Mouse (Mus musculus) liver, adult (tissue): ENCODE results near the gene Gm28635.
A peak's percentile ranks its signal among the peaks of the same experiment; 100 is the strongest.

ENCODE experiments used
- GATA4 ChIP-seq: IDR thresholded peaks from 2 replicates; pipeline ENCODE4 v1.6.1; 2014; ENCODE audit warnings: mild to moderate bottlenecking, low read length; ENCODE audit not compliant: insufficient replicate concordance

Gene Gm28635

DNA sequence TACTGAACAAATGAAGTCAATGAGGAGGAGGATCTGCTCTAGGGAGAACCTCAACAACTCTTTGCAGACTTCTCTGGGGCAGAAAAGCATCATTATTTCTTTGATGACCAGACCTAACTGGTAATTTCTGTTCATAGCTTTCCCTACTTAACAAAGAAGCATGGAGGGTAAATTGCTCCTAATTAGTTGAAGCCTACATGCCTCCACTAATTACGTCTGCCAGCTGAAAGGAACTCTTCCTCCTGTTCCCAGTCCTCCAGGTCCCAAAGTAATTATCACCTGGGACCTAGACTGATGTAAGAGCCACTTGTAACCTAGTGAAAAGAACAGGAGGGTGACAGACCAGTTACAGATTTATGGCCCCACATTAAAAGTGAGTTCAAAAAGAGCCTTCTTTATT lies 29.7 kb upstream of the Gm28635 start:
- TF ChIP-seq GATA4 = no peak

DNA sequence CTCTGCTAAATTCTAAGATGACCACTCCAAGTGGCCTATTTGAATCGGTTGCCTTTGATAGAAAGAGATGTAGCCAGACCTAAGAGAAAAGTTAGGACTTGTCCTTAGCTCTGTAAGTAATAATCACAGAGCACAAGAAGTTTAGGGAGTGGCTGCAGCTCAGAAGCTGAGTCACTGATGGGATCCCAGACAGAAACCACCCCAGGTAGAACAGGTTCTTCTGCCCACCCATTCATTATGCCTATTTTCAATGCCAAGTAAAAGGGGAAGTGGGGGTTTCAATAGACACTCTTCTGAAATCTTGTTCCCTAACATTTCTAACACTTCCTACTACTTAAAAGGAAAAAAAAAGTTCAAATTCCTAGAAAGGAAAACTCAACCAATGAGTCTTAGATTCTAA lies 27.5 kb upstream of the Gm28635 start:
- no peak for TF ChIP-seq GATA4

DNA sequence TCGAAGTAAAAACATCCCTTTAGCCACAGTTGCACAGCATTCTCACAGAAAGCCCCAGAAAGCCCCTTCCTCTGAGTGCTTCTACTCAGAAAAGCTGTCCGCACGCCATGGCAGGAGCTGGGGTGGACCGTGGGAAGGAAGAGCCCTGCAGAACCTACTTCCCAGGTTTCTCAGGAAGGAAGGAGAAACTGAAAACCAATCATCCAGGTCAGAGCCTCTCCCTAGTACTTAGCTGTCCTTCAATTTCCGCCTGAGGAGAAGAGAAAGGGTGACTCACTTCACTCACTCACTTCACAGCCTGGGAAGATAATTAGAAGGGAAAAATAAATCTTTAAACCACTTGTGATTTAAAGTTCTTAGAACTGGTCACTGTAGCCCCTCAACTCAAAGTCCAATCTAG lies 26.5 kb upstream of the Gm28635 start:
- no peak for TF ChIP-seq GATA4

DNA sequence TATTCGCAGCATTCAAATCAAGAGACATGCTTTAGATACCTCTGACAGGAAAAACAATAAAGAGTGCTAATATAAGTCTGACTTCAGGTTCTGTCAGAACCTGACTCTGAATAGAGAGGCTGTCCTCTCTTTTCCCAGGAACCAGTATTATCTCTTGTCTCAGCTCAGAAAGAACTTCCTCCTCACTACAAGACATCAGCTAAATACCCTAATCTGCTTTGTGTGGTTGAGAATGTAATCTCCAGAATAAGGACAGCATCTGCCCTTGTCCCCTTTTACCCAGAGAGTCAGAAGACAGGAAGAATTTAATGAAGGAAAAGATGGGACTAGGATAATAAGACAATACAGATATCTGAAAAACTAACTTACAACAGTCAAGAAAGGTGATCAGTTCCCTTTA lies 25.7 kb upstream of the Gm28635 start:
- TF ChIP-seq GATA4 = no peak

DNA sequence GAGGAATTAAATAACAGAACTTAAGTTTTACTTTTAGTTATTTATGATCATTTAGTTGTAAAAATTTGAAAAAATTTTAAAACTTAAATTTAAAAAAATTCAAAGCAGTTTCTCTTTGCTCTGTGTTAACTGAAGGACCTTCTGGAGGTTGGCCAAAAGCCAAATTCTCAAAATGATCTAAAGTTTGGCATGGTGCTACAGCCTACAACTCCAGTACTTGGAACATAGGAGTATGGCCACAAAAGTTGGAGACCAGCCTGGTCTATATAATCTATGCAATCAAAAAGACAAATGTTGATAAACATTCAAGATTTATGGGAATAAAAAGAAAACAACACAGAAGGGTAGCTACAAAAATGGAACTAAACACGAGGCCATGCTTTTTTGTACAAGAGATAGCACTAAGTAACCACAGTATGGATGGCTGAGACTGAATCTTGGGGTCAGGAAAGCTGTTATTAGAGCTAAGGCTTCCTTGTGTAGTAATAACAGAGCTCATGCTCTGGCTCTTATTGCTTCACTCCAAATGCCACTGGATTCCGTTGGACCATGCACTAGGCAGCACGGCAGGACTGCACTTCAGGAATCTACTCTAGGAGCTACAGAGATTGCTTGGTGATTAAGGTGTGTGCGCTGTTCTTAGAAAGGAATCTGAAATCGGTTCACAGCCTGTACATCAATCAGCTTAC lies 17.3 kb upstream of the Gm28635 start:
- no peak for TF ChIP-seq GATA4

DNA sequence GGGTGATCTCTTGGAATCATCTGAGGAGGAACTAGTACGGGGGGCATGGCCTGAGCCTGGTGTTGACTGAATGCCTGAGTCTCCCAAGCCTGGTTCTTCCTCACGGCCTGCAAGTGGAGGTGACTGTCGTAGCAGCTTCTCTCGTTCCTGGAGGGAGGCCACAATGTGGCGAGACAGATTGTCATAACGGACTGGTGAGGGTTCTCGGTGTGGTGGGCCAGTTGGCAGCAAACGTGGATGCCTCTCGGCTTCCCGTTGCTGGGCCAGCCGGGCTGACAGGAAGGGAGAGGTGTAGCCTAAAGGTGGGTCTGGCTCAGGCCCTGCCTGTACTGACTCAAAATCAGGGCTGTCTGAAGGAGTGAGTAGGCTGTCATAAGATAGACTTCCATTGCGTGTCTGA lies 12.2 kb upstream of the Gm28635 start:
- no peak for TF ChIP-seq GATA4

DNA sequence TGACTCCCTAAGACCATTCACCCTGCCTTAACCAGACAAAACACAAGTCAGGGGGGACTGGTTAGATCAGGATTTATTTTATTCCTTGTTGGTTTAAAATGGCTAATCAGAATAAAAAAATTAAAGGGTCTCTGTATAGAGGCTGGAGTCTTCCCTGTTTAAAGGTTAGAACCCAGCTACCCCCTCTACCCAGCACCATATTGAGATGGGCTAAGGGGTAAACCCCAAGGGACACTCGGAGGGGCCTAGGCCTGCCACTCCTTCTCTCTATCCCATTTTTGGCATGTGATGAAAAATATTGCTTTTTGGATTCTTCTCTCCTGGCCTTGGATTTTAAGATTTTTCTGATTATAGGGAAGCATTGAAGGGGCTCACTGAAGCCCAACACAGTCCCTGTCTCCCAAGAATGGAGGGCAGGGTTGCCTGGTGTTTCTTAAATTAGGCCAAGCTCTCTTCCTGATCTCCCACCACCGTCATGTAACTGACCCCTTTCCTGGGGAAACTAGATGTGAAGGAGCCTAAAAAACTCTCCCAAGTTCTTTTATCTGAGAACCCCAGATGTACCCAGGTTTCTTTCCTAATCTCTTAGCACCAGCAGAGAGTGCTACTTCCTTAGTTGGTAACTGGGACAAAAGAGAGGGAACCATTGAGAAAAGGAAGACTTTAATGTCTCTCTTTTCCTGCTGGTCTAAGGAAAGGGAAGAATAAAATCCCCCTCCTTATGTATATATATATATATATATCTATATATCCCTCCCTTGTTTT lies 10.4 kb upstream of the Gm28635 start:
- no peak for TF ChIP-seq GATA4

DNA sequence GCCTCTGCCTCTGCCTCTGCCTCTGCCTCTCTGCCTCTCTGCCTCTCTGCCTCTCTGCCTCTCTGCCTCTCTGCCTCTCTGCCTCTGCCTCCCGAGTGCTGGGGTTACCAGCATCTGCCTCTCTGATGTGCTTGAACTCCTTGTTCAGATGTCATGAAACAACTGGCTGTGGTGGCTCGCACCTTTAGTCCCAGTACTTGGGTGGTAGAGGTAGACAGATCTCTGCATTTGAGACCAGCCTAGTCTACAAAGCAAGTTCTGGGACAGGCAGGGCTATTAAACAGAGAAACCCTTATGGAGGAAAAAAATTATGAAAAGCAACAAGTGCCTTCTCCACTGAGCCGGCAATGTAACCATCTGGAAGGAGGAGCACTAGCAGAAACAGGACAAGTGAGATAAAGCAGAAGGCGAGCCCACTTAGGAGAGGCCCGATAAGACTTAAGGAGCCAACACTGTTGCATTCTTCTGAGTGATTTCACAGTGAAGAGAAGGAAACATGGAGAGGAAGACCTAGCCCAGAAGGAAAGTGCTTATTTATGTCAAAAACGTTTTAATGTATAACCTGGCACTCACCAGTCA lies 4.9 kb upstream of the Gm28635 start:
- no peak for TF ChIP-seq GATA4

DNA sequence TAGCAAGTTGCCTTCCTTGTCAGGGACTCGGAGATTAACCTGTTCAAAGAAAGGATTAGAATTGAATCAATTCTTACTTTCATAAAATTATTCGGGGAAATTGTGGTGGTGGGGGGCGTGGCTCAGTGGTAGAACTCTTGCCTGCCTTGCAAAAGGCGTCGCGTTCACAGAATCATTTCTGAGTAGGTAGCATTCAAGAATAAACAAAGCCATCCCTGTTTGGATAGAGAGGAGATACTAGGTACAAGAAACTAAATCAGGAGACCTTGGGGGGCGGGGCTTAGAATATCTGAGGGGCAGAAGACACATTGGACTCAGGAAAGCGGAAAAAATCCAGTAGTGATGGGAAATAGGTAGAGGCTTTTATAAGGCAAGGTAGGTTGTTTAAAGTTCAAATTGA lies 1.2 kb upstream of the Gm28635 start, which contains the start of gene Tmx2:
Gene Tmx2, minus strand, starts transcription at position 125 of the 400 bp plus-strand sequence.
- TF ChIP-seq GATA4 = no peak

DNA sequence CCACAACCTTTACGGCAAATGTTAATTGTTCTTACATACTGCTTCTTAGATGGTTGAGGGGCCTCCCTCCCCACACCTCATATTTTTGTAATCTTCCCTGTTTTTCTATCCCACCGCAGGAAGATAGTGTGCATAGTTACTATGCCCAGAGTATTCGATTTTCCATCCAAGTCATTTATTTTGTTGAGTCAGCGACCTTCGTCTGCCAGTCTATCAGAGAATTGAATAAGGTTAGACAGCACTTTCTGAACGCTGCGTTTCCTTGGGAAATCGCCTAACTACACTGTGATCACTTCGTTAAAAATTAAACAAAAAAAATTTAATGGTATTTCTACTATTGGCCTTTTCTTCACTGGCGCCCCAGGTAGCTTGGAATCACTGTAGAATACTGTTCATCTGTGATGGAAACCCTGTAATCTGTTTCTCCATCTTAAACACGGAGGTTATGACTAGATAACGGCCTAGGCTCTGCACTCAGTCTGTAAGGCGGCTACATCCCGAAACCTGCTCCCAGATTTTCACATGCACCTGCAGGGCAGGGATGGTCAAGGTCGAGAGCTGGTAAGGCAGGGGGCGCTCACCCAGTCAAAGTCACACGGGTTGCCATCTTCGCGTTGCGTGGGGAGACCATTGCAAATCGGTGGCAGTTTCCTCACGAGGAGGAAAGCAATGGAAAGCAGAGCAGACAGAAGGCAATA lies 422 bp downstream of the Gm28635 start:
- TF ChIP-seq GATA4 = no peak

DNA sequence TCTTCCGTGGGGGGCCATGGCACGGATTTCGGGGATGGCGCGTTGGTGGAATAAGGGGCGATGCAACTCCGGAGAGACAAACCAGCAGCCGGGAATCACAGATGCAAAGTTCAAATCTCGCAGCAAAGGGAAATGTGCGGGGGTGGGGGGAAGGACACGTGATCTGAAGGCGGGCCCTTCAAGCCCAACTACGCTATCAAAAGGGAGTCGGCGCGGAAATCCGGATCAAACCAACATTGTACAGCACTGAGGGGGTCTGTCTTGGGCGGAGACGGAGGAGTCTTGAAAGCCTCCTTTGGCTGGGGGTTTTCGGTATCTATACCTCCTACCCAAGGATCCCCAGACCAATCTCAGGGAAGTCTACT lies 7.3 kb downstream of the Gm28635 start, which contains the start of gene Selenoh:
Gene Selenoh, minus strand, starts transcription at position 202 of the 365 bp plus-strand sequence.
- TF ChIP-seq GATA4 = peak; percentile 75; the same call in 1 of the 2 replicates

DNA sequence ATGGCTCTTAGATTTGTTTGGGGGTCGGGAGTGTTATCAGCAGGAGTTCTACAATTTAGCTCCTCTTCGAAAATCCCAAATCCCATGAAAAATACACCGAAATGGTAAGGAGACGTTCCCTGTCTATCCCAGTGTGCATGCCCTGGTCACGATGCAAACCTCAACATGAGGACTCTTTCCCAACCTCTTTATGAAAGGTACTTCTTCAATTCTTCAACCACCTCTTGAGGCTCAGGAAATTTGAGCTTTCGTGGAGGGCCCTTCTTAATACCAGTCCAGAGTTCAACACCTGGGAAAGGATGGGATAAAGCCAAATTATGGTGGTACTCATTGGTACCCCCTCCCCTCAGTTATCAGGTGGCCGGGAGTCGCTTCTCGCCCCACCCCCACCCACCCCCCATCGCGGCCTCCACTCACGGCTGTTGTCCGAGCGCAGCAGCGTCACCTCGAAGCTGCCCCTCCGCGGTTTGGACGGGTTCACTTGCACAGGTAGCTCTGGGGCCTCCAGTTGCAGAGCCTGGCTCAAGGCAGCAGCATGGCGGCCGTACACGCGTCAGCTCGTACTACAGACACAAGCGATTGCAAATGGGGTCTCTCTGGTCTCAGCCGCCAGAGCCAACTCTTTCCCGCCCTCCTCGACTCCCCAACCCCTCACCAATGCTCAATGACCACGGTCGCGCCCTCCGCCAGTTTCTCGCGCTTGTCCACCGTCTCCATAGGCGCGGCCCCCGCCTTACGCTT lies 7.8 kb downstream of the Gm28635 start:
- no peak for TF ChIP-seq GATA4

DNA sequence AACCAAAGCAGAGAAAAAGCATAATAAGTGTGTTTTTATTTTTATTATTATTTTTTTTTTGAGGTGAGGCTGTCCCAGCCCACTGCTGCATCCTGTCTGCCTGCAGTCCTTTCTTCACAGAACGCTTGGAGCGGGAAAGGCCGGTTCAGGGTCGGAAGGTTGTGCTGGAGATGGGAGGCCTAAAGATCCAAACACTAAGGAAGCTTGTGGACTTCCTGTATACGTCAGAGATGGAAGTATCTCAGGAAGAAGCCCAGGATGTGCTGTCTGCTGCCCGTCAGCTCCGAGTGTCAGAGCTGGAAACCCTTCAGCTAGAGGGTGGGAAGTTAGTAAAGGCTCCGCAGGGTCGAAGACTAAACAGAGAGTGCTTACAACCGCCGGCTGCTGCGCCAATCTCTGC lies 11.8 kb downstream of the Gm28635 start:
- no peak for TF ChIP-seq GATA4

DNA sequence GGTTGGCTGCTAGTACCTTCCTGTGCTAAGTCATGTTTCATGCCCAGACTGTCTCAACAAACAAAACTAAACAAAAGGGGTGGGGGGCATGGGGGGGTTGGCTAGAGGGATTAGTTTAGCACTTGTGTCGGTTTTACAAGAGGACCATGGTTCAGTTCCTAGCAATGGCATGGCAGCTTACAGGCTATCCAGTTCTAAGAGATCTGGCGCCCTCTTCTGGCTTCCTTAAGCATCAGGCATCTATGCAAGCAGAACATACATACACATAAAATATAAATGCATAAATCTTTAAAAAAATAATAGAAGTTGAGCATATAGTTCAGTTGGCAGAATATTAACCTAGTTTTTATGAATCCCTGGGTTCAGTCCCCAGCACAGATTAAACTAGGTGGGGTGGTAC lies 15.0 kb downstream of the Gm28635 start:
- TF ChIP-seq GATA4 = no peak

DNA sequence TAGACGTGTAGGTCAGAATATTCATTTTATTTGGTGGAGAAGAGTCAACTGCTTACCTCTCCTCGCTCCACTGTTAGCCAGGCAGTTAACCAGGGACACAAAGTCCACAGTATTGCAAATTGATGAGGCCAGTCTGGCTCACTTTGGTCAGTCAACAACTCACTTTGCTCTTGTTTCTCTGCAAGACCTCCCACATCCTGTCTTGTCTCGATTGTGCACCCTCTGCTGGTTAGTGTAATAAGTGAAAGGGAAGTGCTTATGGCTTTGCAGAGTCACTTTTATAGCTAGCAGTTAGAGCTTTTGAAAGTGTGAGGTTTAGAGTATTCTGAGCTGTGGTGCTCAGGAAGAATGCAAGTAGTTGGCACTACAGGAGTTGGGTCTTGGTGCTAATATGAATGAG lies 17.6 kb downstream of the Gm28635 start:
- no peak; the same call in 1 of the 2 replicates for TF ChIP-seq GATA4
